Mouse (Mus musculus) pancreas, adult 10 weeks (tissue): ENCODE results near the gene Kirrel3. TPM values are rescaled to one million over a fixed set of nuclear protein-coding genes. Genes with fewer than 3 reads are reported as not detected.

ENCODE experiments used
- polyA plus RNA-seq: library from polyadenylated mRNA; stranded (reverse); fragments of 350-450 nt; fragmentation: Illumina TruSeq; extraction: RNeasy Lipid Tissue Mini Kit (QIAGEN cat#74804); gene quantifications from one replicate; pipeline ENCODE4 v1.2.3, GENCODE M21; 2015; ENCODE audit warnings: low read depth, low replicate concordance; ENCODE audit not compliant: insufficient read depth

The Kirrel3 gene
- polyA plus RNA-seq = not detected

GRCm38 (mm10) chr9:34485759-34486431, at the start of gene Kirrel3:
Gene Kirrel3 (plus strand): TSS chr9:34485894.

